Mouse (Mus musculus): ENCODE data around the gene Zbtb25.

- TF ChIP-seq POLR2A (IDR thresholded peaks at IDR 0.05; ENCODE audit: low read depth, low read length) (no peak), CTCF (IDR thresholded peaks at IDR 0.05; ENCODE audit: borderline replicate concordance, insufficient read depth, low read length) (no peak)
These were observed 7.1 kb downstream of the Zbtb25 start for GRCm38 (mm10) chr12:76362303-76362676.
